Mouse (Mus musculus) spleen, adult 2 months (tissue): ENCODE measurements around the gene Klhl29. TPM values are rescaled to one million over a fixed set of nuclear protein-coding genes. Genes with fewer than 3 reads are reported as not detected.

Source experiments
- DNase-seq, 2 experiments: peaks; one replicate each; pipeline versions ENCODE4 v3.0.0 to v3.0.0-alpha.2; 2012 to 2021; ENCODE audit warnings: low spot score in 2 of 2, low read depth in 1 of 2
- H3K27ac ChIP-seq: fragments of 200-500 bp; 2 replicates; pipeline ENCODE4 v1.5.1; 2012; ENCODE audit warnings: low read length, inconsistent platforms; ENCODE audit not compliant: insufficient read depth
- H3K27me3 ChIP-seq: fragments of 200-500 bp; 2 replicates; pipeline ENCODE4 v1.6.1; 2012; ENCODE audit warnings: mild to moderate bottlenecking, moderate library complexity, low read length, inconsistent platforms; ENCODE audit not compliant: control insufficient read depth, insufficient read depth
- H3K36me3 ChIP-seq: fragments of 200-500 bp; 2 replicates; pipeline ENCODE4 v1.6.1; 2012; ENCODE audit warnings: mild to moderate bottlenecking, low read length, inconsistent platforms; ENCODE audit not compliant: control insufficient read depth, insufficient read depth
- H3K4me1 ChIP-seq: fragments of 200-500 bp; 2 replicates; pipeline ENCODE4 v1.6.1; 2011; ENCODE audit warnings: inconsistent platforms; ENCODE audit not compliant: control insufficient read depth, insufficient read depth, insufficient read length
- H3K4me3 ChIP-seq: fragments of 200-500 bp; 2 replicates; pipeline ENCODE4 v1.5.1; 2011; ENCODE audit warnings: mild to moderate bottlenecking, inconsistent platforms; ENCODE audit not compliant: insufficient read depth, insufficient read length; ENCODE audit errors: extremely low read depth
- CTCF ChIP-seq: fragments of 200-500 bp; IDR thresholded peaks from 2 replicates; pipeline ENCODE4 v1.5.1; 2011; ENCODE audit warnings: mild to moderate bottlenecking, inconsistent platforms; ENCODE audit not compliant: insufficient read depth, insufficient read length, insufficient replicate concordance; ENCODE audit errors: extremely low read depth
- POLR2A ChIP-seq: fragments of 200-500 bp; IDR thresholded peaks from 2 replicates; pipeline ENCODE4 v1.6.1; 2011; ENCODE audit warnings: low read depth, low read length, inconsistent platforms
- WGBS: fragments of 180-500 bp; shearing (Covaris S2); methylation state at CpG from one replicate; pipeline ENCODE4 v1.1.7; 2018; 5-methylcytosine and 5-hydroxymethylcytosine counted together
- polyA plus RNA-seq: library from polyadenylated mRNA; depleted of rRNA; stranded (reverse); fragments of >200 nt; gene quantifications from 2 replicates; pipeline ENCODE4 v1.2.3, GENCODE M21; 2012

The Klhl29 gene
- polyA plus RNA-seq, 1 experiment: 6.4 TPM

GRCm38 (mm10) chr12:5191628-5192379 lies 183.7 kb downstream of the Klhl29 start:
- Histone ChIP-seq H3K36me3 (no peaks in the 10 kb centered on the region), H3K27me3 (no peaks in the 10 kb centered on the region), H3K4me3 (no peak overlapping the region), H3K27ac (no peak overlapping the region), H3K4me1 (no peaks in the 10 kb centered on the region)
- TF ChIP-seq CTCF (no peak), POLR2A (no peak)
- peak in 1 of 2 experiments; percentile 12 for DNase-seq
- 30% methylated on average over 14 of the region's 14 CpGs for WGBS

- Histone ChIP-seq H3K36me3 (no peaks in the 10 kb centered on the region), H3K27ac (no peak overlapping the region), H3K4me3 (no peak overlapping the region), H3K4me1 (no peaks in the 10 kb centered on the region), H3K27me3 (no peaks in the 10 kb centered on the region)
- no peak for DNase-seq
- WGBS: 77% methylated on average over 4 of the region's 4 CpGs
- TF ChIP-seq POLR2A (no peak), CTCF (no peak)
These were observed 184.3 kb downstream of the Klhl29 start for GRCm38 (mm10) chr12:5191206-5191605.

- H3K27ac ChIP-seq: no peak overlapping the region
- no peaks in the 10 kb centered on the region for H3K4me1 ChIP-seq
- no peak overlapping the region for H3K4me3 ChIP-seq
- no peaks in the 10 kb centered on the region for H3K36me3 ChIP-seq
- no peaks in the 10 kb centered on the region for H3K27me3 ChIP-seq
- WGBS: 64% methylated on average over 15 of the region's 15 CpGs
- no peak for TF ChIP-seq POLR2A
- TF ChIP-seq CTCF: no peak
- no peak for DNase-seq
These were observed 185.9 kb downstream of the Klhl29 start for GRCm38 (mm10) chr12:5189446-5190150.

- Histone ChIP-seq H3K4me1 (no peaks in the 10 kb centered on the region), H3K27me3 (no peaks in the 10 kb centered on the region), H3K27ac (no peak overlapping the region), H3K36me3 (no peaks in the 10 kb centered on the region), H3K4me3 (no peak overlapping the region)
- DNase-seq: no peak
- TF ChIP-seq CTCF (no peak), POLR2A (no peak)
- WGBS: 84% methylated on average over 7 of the region's 7 CpGs
These were observed 186.6 kb downstream of the Klhl29 start for GRCm38 (mm10) chr12:5188899-5189298.

GRCm38 (mm10) chr12:5187773-5188333 lies 187.6 kb downstream of the Klhl29 start:
- DNase-seq: no peak
- Histone ChIP-seq H3K36me3 (no peaks in the 10 kb centered on the region), H3K4me3 (no peak overlapping the region), H3K4me1 (no peaks in the 10 kb centered on the region), H3K27ac (no peak overlapping the region), H3K27me3 (no peaks in the 10 kb centered on the region)
- 87% methylated on average over 2 of the region's 2 CpGs for WGBS
- TF ChIP-seq CTCF (no peak), POLR2A (no peak)

- no peak for TF ChIP-seq POLR2A
- TF ChIP-seq CTCF: no peak
- H3K36me3 ChIP-seq: no peaks in the 10 kb centered on the region
- no peaks in the 10 kb centered on the region for H3K4me1 ChIP-seq
- DNase-seq: no peak
- H3K27me3 ChIP-seq: no peaks in the 10 kb centered on the region
- H3K27ac ChIP-seq: no peak overlapping the region; the same call in 1 of the 2 replicates
- H3K4me3 ChIP-seq: no peak overlapping the region
- 67% methylated on average over 1 of the region's 1 CpGs for WGBS
These were observed 188.8 kb downstream of the Klhl29 start for GRCm38 (mm10) chr12:5186645-5187044.

- no peak overlapping the region for H3K27ac ChIP-seq
- no peak overlapping the region for H3K4me3 ChIP-seq
- WGBS: 85% methylated on average over 6 of the region's 6 CpGs
- DNase-seq: no peak
- no peaks in the 10 kb centered on the region for H3K27me3 ChIP-seq
- H3K36me3 ChIP-seq: no peaks in the 10 kb centered on the region
- no peaks in the 10 kb centered on the region for H3K4me1 ChIP-seq
- TF ChIP-seq POLR2A (no peak), CTCF (no peak)
These were observed 189.9 kb downstream of the Klhl29 start for GRCm38 (mm10) chr12:5185603-5186002.
